Mouse (Mus musculus): Measurements from ENCODE around the gene Olfr1080. TPM values are rescaled to one million over a fixed set of nuclear protein-coding genes. Genes with fewer than 3 reads are reported as not detected.
"Not testable (repeated sequence)": the region's sequence is repeated elsewhere in the genome, so short reads cannot be mapped to it uniquely, and the experiment has no call there.

The Olfr1080 gene
- not detected in 2 replicates for polyA plus RNA-seq (2014; fragmentation: Nextera tagmentation; extraction: Ambion mirVana)

GRCm38 (mm10) chr2:86558135-86558534 lies at the start of gene Olfr1080:
Gene Olfr1080, minus strand, starts transcription at chr2:86558235.
- H3K9ac ChIP-seq (ENCODE audit: low read depth, low read length); H3K36me3 ChIP-seq (ENCODE audit: control insufficient read depth, insufficient read depth, low read length); H3K4me1 ChIP-seq (replicated peaks; ENCODE audit: control insufficient read depth, insufficient read depth, low read length); H3K4me2 ChIP-seq; ATAC-seq (replicated peaks; ENCODE audit: low FRiP score); H3K4me3 ChIP-seq (ENCODE audit: low read depth, low read length); H3K27ac ChIP-seq (ENCODE audit: low read depth, low read length); H3K9me3 ChIP-seq (ENCODE audit: control insufficient read depth, low read length); H3K27me3 ChIP-seq (replicated peaks; ENCODE audit: control insufficient read depth, insufficient read depth, low read length); DNase-seq (ENCODE audit: low spot score): not testable (repeated sequence)

GRCm38 (mm10) chr2:86598866-86599265 lies 40.8 kb upstream of the Olfr1080 start, which contains the start of gene Olfr1082:
Gene Olfr1082, minus strand, starts transcription at chr2:86598966.
- not testable (repeated sequence) for H3K27ac ChIP-seq (ENCODE audit: low read depth, low read length); DNase-seq (ENCODE audit: low spot score); H3K9me3 ChIP-seq (ENCODE audit: control insufficient read depth, low read length); H3K4me1 ChIP-seq (replicated peaks; ENCODE audit: control insufficient read depth, insufficient read depth, low read length); H3K9ac ChIP-seq (ENCODE audit: low read depth, low read length); H3K36me3 ChIP-seq (ENCODE audit: control insufficient read depth, insufficient read depth, low read length); H3K27me3 ChIP-seq (replicated peaks; ENCODE audit: control insufficient read depth, insufficient read depth, low read length); H3K4me2 ChIP-seq; H3K4me3 ChIP-seq (ENCODE audit: low read depth, low read length); ATAC-seq (replicated peaks; ENCODE audit: low FRiP score)
- WGBS, result 33% methylated on average over 1 of the region's 1 CpGs

- DNase-seq (ENCODE audit: low spot score), result no peak
- H3K9ac ChIP-seq (ENCODE audit: low read depth, low read length), result no peak within 1 kb of the TSS
- no peaks in the 10 kb centered on the region for H3K9me3 ChIP-seq (ENCODE audit: control insufficient read depth, low read length)
- H3K4me3 ChIP-seq (ENCODE audit: low read depth, low read length), result no peak within 1 kb of the TSS
- H3K4me1 ChIP-seq (replicated peaks; ENCODE audit: control insufficient read depth, insufficient read depth, low read length), result no peaks in the 10 kb centered on the region
- no peak within 1 kb of the TSS for H3K27ac ChIP-seq (ENCODE audit: low read depth, low read length)
- H3K4me2 ChIP-seq, result no peak within 1 kb of the TSS
- no peaks in the 10 kb centered on the region for H3K36me3 ChIP-seq (ENCODE audit: control insufficient read depth, insufficient read depth, low read length)
- WGBS, result 76% methylated on average over 1 of the region's 1 CpGs
- ATAC-seq (replicated peaks; ENCODE audit: low FRiP score), result no peak
- H3K27me3 ChIP-seq (replicated peaks; ENCODE audit: control insufficient read depth, insufficient read depth, low read length), result no peaks in the 10 kb centered on the region
These were observed 15.7 kb downstream of the Olfr1080 start, which contains the start of gene Olfr1079 for GRCm38 (mm10) chr2:86542380-86542779. Gene Olfr1079, minus strand, starts transcription at chr2:86542480.

GRCm38 (mm10) chr2:86530991-86531390 lies 27.0 kb downstream of the Olfr1080 start:
- Histone ChIP-seq H3K36me3 (ENCODE audit: control insufficient read depth, insufficient read depth, low read length) (no peaks in the 10 kb centered on the region), H3K27me3 (replicated peaks; ENCODE audit: control insufficient read depth, insufficient read depth, low read length) (no peaks in the 10 kb centered on the region), H3K4me3 (ENCODE audit: low read depth, low read length) (no peak overlapping the region), H3K4me2 (no peak overlapping the region), H3K9me3 (ENCODE audit: control insufficient read depth, low read length) (no peaks in the 10 kb centered on the region), H3K4me1 (replicated peaks; ENCODE audit: control insufficient read depth, insufficient read depth, low read length) (no peaks in the 10 kb centered on the region), H3K9ac (ENCODE audit: low read depth, low read length) (no peak overlapping the region), H3K27ac (ENCODE audit: low read depth, low read length) (no peak overlapping the region)
- no peak for DNase-seq (ENCODE audit: low spot score)
- no peak for ATAC-seq (replicated peaks; ENCODE audit: low FRiP score)
- WGBS, result 74% methylated on average over 1 of the region's 1 CpGs

DNA sequence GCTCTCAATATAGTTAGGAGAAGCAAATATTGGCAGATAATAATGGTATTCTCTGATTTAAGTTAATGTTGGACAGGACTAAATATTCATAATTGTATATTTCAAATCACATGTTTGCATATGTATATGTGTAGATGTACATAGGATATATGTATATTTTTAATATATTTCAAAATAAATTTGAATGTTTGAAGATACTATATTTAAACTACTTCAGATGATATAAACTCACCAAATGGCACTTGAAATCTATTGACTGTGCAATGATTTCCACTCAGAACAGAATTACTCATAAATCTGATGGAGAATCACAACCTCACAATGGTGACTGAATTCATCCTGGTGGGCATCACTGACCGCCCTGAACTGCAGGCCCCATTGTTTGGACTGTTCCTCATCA lies 49.9 kb downstream of the Olfr1080 start, which contains the start of gene Olfr1076:
Gene Olfr1076, plus strand, starts transcription at position 301 of the 400 bp plus-strand sequence.
- no peaks in the 10 kb centered on the region for H3K9me3 ChIP-seq (ENCODE audit: control insufficient read depth, low read length)
- H3K36me3 ChIP-seq (ENCODE audit: control insufficient read depth, insufficient read depth, low read length), result no peaks in the 10 kb centered on the region
- H3K4me3 ChIP-seq (ENCODE audit: low read depth, low read length), result no peak within 1 kb of the TSS
- H3K27ac ChIP-seq (ENCODE audit: low read depth, low read length), result no peak within 1 kb of the TSS
- H3K27me3 ChIP-seq (replicated peaks; ENCODE audit: control insufficient read depth, insufficient read depth, low read length), result no peaks in the 10 kb centered on the region
- H3K9ac ChIP-seq (ENCODE audit: low read depth, low read length), result no peak within 1 kb of the TSS
- DNase-seq (ENCODE audit: low spot score), result no peak
- 83% methylated on average over 1 of the region's 1 CpGs for WGBS
- ATAC-seq (replicated peaks; ENCODE audit: low FRiP score), result no peak
- no peaks in the 10 kb centered on the region for H3K4me1 ChIP-seq (replicated peaks; ENCODE audit: control insufficient read depth, insufficient read depth, low read length)
- H3K4me2 ChIP-seq, result no peak within 1 kb of the TSS

Other genes with a start within 250 kb of the Olfr1080 start
- gene Olfr1053, start 243.0 kb downstream of the Olfr1080 start, polyA plus RNA-seq (2014; fragmentation: Nextera tagmentation; extraction: Ambion mirVana), result not detected in 2 replicates
- gene Olfr1054, start 222.8 kb downstream of the Olfr1080 start, polyA plus RNA-seq (2014; fragmentation: Nextera tagmentation; extraction: Ambion mirVana), result not detected in 2 replicates
- gene Olfr1055, start 208.0 kb downstream of the Olfr1080 start, polyA plus RNA-seq (2014; fragmentation: Nextera tagmentation; extraction: Ambion mirVana), result not detected in 2 replicates
- gene Olfr1056, start 195.8 kb downstream of the Olfr1080 start, polyA plus RNA-seq (2014; fragmentation: Nextera tagmentation; extraction: Ambion mirVana), result not detected in 2 replicates
- gene Olfr1057, start 179.8 kb downstream of the Olfr1080 start, polyA plus RNA-seq (2014; fragmentation: Nextera tagmentation; extraction: Ambion mirVana), result not detected in 2 replicates
- not detected in 2 replicates for gene Olfr1058, start 169.7 kb downstream of the Olfr1080 start, polyA plus RNA-seq (2014; fragmentation: Nextera tagmentation; extraction: Ambion mirVana)
- gene Olfr1061, start 144.2 kb downstream of the Olfr1080 start, polyA plus RNA-seq (2014; fragmentation: Nextera tagmentation; extraction: Ambion mirVana), result not detected in 2 replicates
- not detected in 2 replicates for gene Olfr1062, start 131.5 kb downstream of the Olfr1080 start, polyA plus RNA-seq (2014; fragmentation: Nextera tagmentation; extraction: Ambion mirVana)
- not detected in 2 replicates for gene Olfr1065, start 107.6 kb downstream of the Olfr1080 start, polyA plus RNA-seq (2014; fragmentation: Nextera tagmentation; extraction: Ambion mirVana)
- gene Olfr1066, start 102.0 kb downstream of the Olfr1080 start, polyA plus RNA-seq (2014; fragmentation: Nextera tagmentation; extraction: Ambion mirVana), result not detected in 2 replicates
- gene Olfr228, start 70.8 kb downstream of the Olfr1080 start, polyA plus RNA-seq (2014; fragmentation: Nextera tagmentation; extraction: Ambion mirVana), result not detected in 2 replicates
- gene Olfr1076, start 49.8 kb downstream of the Olfr1080 start, polyA plus RNA-seq (2014; fragmentation: Nextera tagmentation; extraction: Ambion mirVana), result not detected in 2 replicates
- not detected in 2 replicates for gene Olfr1079, start 15.8 kb downstream of the Olfr1080 start, polyA plus RNA-seq (2014; fragmentation: Nextera tagmentation; extraction: Ambion mirVana)
- gene Olfr1082, start 40.7 kb upstream of the Olfr1080 start, polyA plus RNA-seq (2014; fragmentation: Nextera tagmentation; extraction: Ambion mirVana), result not detected in 2 replicates
- not detected in 2 replicates for gene Olfr1084, start 81.5 kb upstream of the Olfr1080 start, polyA plus RNA-seq (2014; fragmentation: Nextera tagmentation; extraction: Ambion mirVana)
- gene Olfr1085, start 103.8 kb upstream of the Olfr1080 start, polyA plus RNA-seq (2014; fragmentation: Nextera tagmentation; extraction: Ambion mirVana), result not detected in 2 replicates
- gene Olfr1086, start 121.9 kb upstream of the Olfr1080 start, polyA plus RNA-seq (2014; fragmentation: Nextera tagmentation; extraction: Ambion mirVana), result not detected in 2 replicates
- gene Olfr1087, start 140.2 kb upstream of the Olfr1080 start, polyA plus RNA-seq (2014; fragmentation: Nextera tagmentation; extraction: Ambion mirVana), result not detected in 2 replicates
- gene Olfr1089, start 175.5 kb upstream of the Olfr1080 start, polyA plus RNA-seq (2014; fragmentation: Nextera tagmentation; extraction: Ambion mirVana), result not detected in 2 replicates
- not detected in 2 replicates for gene Olfr1090, start 200.8 kb upstream of the Olfr1080 start, polyA plus RNA-seq (2014; fragmentation: Nextera tagmentation; extraction: Ambion mirVana)
- gene Olfr1093, start 224.2 kb upstream of the Olfr1080 start, polyA plus RNA-seq (2014; fragmentation: Nextera tagmentation; extraction: Ambion mirVana), result not detected in 2 replicates